Mouse (Mus musculus): ENCODE measurements at regions not wholly inside any gene's neighbourhood (a gene's known extent, or its start where the extent isn't known, plus 50 kb on each side); places are given as distances from the start of the nearest gene placed in this dataset.

DNA sequence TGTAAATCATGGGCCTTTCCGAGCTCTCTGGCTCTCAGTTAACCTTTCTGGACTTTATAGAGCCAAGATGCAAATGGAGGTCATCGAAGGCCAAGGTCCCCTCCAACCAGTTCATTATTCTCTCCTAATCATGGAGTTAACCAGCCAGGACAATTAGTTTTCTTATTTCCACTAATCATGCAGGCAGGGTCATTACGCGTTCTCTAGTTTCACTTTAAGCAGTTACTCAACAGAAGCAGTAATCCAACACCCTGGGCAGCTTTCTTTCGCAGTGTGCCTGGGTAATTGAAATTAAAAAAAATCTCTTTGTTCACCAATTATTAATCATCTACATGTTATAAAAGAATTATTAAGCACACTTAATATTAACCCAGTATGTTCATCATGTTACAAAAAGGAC lies 137.3 kb downstream of the Basp1 start:
- TF ChIP-seq CTCF (IDR thresholded peaks at IDR 0.05; ENCODE audit: low read depth) (no peak), EP300 (IDR thresholded peaks at IDR 0.05; ENCODE audit: low read depth) (no peak)

Measured in heart, postnatal 0 days (tissue).